Mouse (Mus musculus): Measurements from ENCODE around the gene Abcc4. TPM values are rescaled to one million over a fixed set of nuclear protein-coding genes. Genes with fewer than 3 reads are reported as not detected.

The Abcc4 gene
- total and polyA plus RNA-seq, 2 experiments from 2014 or later: 2.0 to 4.1 TPM

GRCm38 (mm10) chr14:118604903-118605302, 101.1 kb downstream of the Abcc4 start:
- no peaks in the 10 kb centered on the region for H3K36me3 ChIP-seq (ENCODE audit: insufficient read depth)
- H3K4me2 ChIP-seq (ENCODE audit: low read depth): no peak overlapping the region
- no peaks in the 10 kb centered on the region for H3K27me3 ChIP-seq (ENCODE audit: insufficient read depth, low read length)
- no peak for DNase-seq
- 93% methylated on average over 2 of the region's 2 CpGs for WGBS
- H3K4me3 ChIP-seq (ENCODE audit: low read depth, low read length): no peak overlapping the region
- H3K27ac ChIP-seq (ENCODE audit: low read depth, low read length): no peak overlapping the region
- TF ChIP-seq CTCF (IDR thresholded peaks at IDR 0.05; ENCODE audit: low read depth): no peak
- H3K9me3 ChIP-seq (ENCODE audit: low read length): no peaks in the 10 kb centered on the region
- 0 out of 2 replicates have a peak, but pooled peaks cover 4% of the 10 kb centered on the region for H3K4me1 ChIP-seq (ENCODE audit: insufficient read depth)
- no peak overlapping the region for H3K9ac ChIP-seq
- ATAC-seq: no peak

DNA sequence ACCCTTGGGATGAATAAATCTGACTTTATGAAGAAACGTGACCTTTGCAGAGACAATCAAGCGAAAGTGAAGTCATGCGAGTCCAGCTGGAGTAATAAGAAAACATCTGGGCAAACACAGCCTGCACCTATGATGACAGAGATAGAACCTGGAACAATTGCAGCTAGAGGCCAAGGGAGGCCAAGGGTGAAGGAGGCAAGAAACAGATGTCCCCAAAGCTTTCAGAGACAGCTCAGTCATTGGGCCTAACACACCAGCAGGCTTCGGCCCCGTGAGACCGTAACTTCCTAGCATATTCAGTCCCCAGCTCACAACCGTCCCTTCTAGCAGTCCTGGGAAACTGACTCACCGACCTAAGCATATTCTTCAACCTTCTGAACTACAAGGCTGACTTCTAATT, 104.0 kb downstream of the Abcc4 start:
- Histone ChIP-seq H3K36me3 (ENCODE audit: insufficient read depth) (no peaks in the 10 kb centered on the region), H3K4me2 (ENCODE audit: low read depth) (no peak overlapping the region), H3K27me3 (ENCODE audit: insufficient read depth, low read length) (no peaks in the 10 kb centered on the region), H3K9ac (no peak overlapping the region), H3K27ac (ENCODE audit: low read depth, low read length) (no peak overlapping the region), H3K4me1 (ENCODE audit: insufficient read depth) (no peaks in the 10 kb centered on the region), H3K9me3 (ENCODE audit: low read length) (no peaks in the 10 kb centered on the region), H3K4me3 (ENCODE audit: low read depth, low read length) (no peak overlapping the region)
- no peak for TF ChIP-seq CTCF (IDR thresholded peaks at IDR 0.05; ENCODE audit: low read depth)
- DNase-seq (no peak), ATAC-seq (no peak)
- WGBS: 87% methylated on average over 8 of the region's 8 CpGs

GRCm38 (mm10) chr14:118600746-118601145, 105.3 kb downstream of the Abcc4 start:
- Histone ChIP-seq H3K4me2 (ENCODE audit: low read depth) (no peak overlapping the region), H3K27ac (ENCODE audit: low read depth, low read length) (no peak overlapping the region), H3K9ac (no peak overlapping the region), H3K4me1 (ENCODE audit: insufficient read depth) (no peaks in the 10 kb centered on the region), H3K4me3 (ENCODE audit: low read depth, low read length) (no peak overlapping the region), H3K36me3 (ENCODE audit: insufficient read depth) (no peaks in the 10 kb centered on the region), H3K27me3 (ENCODE audit: insufficient read depth, low read length) (no peaks in the 10 kb centered on the region), H3K9me3 (ENCODE audit: low read length) (no peaks in the 10 kb centered on the region)
- no peak for TF ChIP-seq CTCF (IDR thresholded peaks at IDR 0.05; ENCODE audit: low read depth)
- DNase-seq (no peak), ATAC-seq (no peak)
- WGBS: 49% methylated on average over 6 of the region's 6 CpGs

DNA sequence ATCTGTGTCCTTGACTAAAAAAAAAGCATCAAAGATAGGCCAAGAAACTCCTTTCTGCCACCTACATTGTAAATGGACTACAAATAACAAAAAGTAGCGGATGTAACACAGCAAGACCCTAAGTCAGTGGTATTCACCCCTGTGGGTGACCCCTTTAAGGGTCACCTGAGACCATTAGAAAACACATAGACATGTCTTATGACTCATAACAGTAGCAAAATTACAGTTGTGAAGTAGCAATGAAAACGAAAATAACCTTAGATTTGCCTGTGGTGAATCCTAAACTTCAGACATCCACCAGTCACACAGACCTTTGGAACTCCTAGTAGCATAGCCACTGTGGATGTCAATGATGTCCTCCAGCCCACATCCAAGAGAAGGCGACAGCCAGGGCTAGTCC, 107.3 kb downstream of the Abcc4 start:
- Histone ChIP-seq H3K4me2 (ENCODE audit: low read depth) (no peak overlapping the region), H3K9ac (no peak overlapping the region), H3K27ac (ENCODE audit: low read depth, low read length) (no peak overlapping the region), H3K27me3 (ENCODE audit: insufficient read depth, low read length) (no peaks in the 10 kb centered on the region), H3K4me3 (ENCODE audit: low read depth, low read length) (no peak overlapping the region), H3K4me1 (ENCODE audit: insufficient read depth) (no peaks in the 10 kb centered on the region), H3K36me3 (ENCODE audit: insufficient read depth) (no peaks in the 10 kb centered on the region), H3K9me3 (ENCODE audit: low read length) (no peaks in the 10 kb centered on the region)
- TF ChIP-seq CTCF (IDR thresholded peaks at IDR 0.05; ENCODE audit: low read depth): no peak
- DNase-seq (no peak), ATAC-seq (no peak)
- 91% methylated on average over 3 of the region's 3 CpGs for WGBS

DNA sequence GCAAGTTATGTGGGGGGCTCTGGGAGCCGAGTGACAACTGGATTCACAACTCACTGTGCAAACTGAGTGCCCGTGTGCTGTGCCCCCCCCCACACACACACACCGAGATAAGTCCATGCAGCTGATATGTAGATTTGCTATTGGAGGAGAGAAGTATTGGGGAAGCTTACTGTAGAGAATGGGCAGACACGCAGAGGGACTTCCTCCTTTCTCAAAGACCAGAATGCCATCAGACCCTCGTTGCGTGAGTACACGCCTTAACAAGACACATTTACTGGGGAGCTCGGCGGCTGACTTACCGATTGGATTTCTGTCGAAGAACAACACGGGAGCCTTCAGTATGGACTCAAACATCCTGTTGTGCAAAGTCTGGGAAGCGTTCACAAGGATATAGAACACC, 111.6 kb downstream of the Abcc4 start:
- WGBS: 90% methylated on average over 13 of the region's 13 CpGs
- TF ChIP-seq CTCF (IDR thresholded peaks at IDR 0.05; ENCODE audit: low read depth): no peak
- H3K9ac ChIP-seq: no peak overlapping the region

DNA sequence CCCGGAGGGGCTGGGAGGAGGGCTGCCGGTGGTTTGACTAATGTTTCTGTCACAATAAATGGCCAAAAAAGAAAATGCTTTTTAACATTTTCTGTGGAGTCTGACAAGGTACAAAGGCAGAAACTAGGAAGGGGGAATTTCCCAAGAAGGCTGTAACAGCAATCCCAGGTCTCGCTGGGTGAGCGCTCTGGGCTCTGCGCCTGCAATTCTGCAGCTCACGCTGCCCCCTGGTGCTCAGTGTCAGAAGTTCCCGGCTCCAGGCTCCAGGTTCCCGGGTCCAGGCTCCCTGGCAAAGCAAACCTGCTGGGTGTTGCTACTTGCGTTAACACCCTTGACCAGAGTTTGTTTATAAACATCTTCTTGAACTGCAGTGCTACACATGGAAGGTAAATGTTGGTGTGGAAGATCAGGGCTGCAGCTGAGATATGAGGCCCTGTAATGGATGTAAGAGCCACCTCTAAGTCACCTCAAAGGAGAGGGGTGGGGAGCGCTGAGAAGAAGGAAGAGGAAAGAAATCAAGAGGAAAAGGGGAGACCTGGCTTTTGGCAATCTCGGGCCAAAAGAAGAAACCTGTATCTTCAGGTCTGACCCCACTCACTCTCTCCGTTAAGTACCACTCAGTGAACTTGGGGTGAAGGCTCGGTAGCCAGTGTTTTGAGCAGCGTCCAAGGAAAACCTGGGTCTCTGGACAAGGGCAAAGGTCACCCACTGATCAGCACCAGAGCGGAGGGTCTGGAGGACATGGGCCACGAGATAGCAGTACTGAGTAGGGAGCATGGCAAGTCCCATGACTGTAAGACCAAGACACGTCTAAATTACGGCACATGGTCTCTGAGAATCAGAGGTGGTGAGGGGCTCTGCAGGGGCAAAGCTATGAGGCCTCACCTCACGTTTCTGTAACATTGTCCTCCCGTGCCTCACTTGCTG, 114.3 kb downstream of the Abcc4 start:
- TF ChIP-seq CTCF (IDR thresholded peaks at IDR 0.05; ENCODE audit: low read depth): peak; percentile 88
- H3K27ac ChIP-seq (ENCODE audit: low read depth, low read length): no peak overlapping the region
- H3K4me1 ChIP-seq (ENCODE audit: insufficient read depth): no peaks in the 10 kb centered on the region
- no peaks in the 10 kb centered on the region for H3K27me3 ChIP-seq (ENCODE audit: insufficient read depth, low read length)
- WGBS: 49% methylated on average over 20 of the region's 20 CpGs
- H3K9ac ChIP-seq: no peak overlapping the region
- DNase-seq (peak; percentile 89), ATAC-seq (peak; percentile 95)
- H3K9me3 ChIP-seq (ENCODE audit: low read length): no peaks in the 10 kb centered on the region
- no peak overlapping the region for H3K4me2 ChIP-seq (ENCODE audit: low read depth)
- no peak overlapping the region for H3K4me3 ChIP-seq (ENCODE audit: low read depth, low read length)
- H3K36me3 ChIP-seq (ENCODE audit: insufficient read depth): no peaks in the 10 kb centered on the region

More for the DNA sequence above, 111.6 kb downstream of the Abcc4 start:
- H3K9me3 ChIP-seq (ENCODE audit: low read length): no peaks in the 10 kb centered on the region
- H3K4me3 ChIP-seq (ENCODE audit: low read depth, low read length): no peak overlapping the region
- no peak overlapping the region for H3K4me2 ChIP-seq (ENCODE audit: low read depth)
- DNase-seq: no peak
- H3K36me3 ChIP-seq (ENCODE audit: insufficient read depth): no peaks in the 10 kb centered on the region
- no peak for ATAC-seq
- H3K27ac ChIP-seq (ENCODE audit: low read depth, low read length): no peak overlapping the region
- no peaks in the 10 kb centered on the region for H3K27me3 ChIP-seq (ENCODE audit: insufficient read depth, low read length)
- no peaks in the 10 kb centered on the region for H3K4me1 ChIP-seq (ENCODE audit: insufficient read depth)

DNA sequence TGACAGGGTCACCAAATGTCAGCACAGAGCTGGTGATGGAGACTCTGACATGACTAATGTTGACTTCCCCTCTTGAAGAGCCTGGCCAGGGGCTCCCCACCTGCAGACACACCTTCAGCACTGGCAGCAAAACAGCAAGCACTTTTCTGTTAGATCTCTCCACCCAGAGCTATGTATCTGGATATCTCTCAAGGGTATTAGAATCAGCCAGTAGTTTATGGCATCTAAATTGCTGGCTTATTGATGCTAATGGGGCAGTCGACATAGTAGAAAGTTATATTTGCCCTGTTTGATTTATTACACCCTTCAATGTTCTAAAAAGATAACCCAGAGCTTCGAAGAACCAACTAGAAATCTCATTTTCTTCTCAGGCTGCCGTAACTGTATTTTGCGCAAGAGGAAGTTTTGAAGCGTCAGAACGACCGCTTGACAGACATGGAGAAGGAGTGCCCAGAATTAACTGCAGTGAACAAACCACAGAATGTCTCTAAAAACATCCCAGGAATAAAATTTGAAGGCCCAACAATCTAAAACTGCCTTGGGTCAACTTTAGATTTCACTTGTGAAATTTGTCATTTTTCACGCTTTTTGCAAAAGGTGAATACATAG, 123.6 kb downstream of the Abcc4 start:
- no peaks in the 10 kb centered on the region for H3K9me3 ChIP-seq (ENCODE audit: low read length)
- no peak overlapping the region for H3K9ac ChIP-seq
- TF ChIP-seq CTCF (IDR thresholded peaks at IDR 0.05; ENCODE audit: low read depth): no peak
- H3K4me3 ChIP-seq (ENCODE audit: low read depth, low read length): no peak overlapping the region
- H3K4me1 ChIP-seq (ENCODE audit: insufficient read depth): no peaks in the 10 kb centered on the region
- 88% methylated on average over 8 of the region's 8 CpGs for WGBS
- no peaks in the 10 kb centered on the region for H3K36me3 ChIP-seq (ENCODE audit: insufficient read depth)
- no peak for DNase-seq
- H3K27me3 ChIP-seq (ENCODE audit: insufficient read depth, low read length): no peaks in the 10 kb centered on the region
- no peak overlapping the region for H3K4me2 ChIP-seq (ENCODE audit: low read depth)
- H3K27ac ChIP-seq (ENCODE audit: low read depth, low read length): no peak overlapping the region
- ATAC-seq: no peak
